Mouse (Mus musculus) hematopoietic stem cell, adult 5-6 weeks (primary cell): Measurements from ENCODE around the gene Slc2a4. TPM values are rescaled to one million over a fixed set of nuclear protein-coding genes. Genes with fewer than 3 reads are reported as not detected.
"Not testable (repeated sequence)": the region's sequence is repeated elsewhere in the genome, so short reads cannot be mapped to it uniquely, and the experiment has no call there.

Experiments used
- ATAC-seq, 2 experiments: fragments of 125-278 bp in 1 of 2; replicated peaks in 1 of 2; 2 replicates each; pipeline ENCODE4 v1.8.0; 2016 to 2017; ENCODE audit warnings: inconsistent platforms in 2 of 2, mild to moderate bottlenecking in 2 of 2, moderate number of reproducible peaks in 2 of 2, low read depth in 1 of 2, moderate TSS enrichment in 1 of 2; ENCODE audit not compliant: low FRiP score in 2 of 2, poor library complexity in 2 of 2, severe bottlenecking in 2 of 2, insufficient read depth in 1 of 2, low TSS enrichment in 1 of 2
- total RNA-seq: library from RNA; stranded (forward); fragments of 172-1452, 232-1000 nt; gene quantifications from 2 replicates; pipeline ENCODE4 v1.2.3, GENCODE M21; 2017

The Slc2a4 gene
- total RNA-seq, 1 experiment from 2014 or later: not detected

GRCm38 (mm10) chr11:69980196-69981140 lies 32.5 kb upstream of the Slc2a4 start:
- peak; percentile 91 to 96 for ATAC-seq

GRCm38 (mm10) chr11:69979827-69980195 lies 31.8 kb upstream of the Slc2a4 start:
- ATAC-seq: no peak

- no peak for ATAC-seq
Measured at GRCm38 (mm10) chr11:69976271-69976670, 28.3 kb upstream of the Slc2a4 start.

- no peak for ATAC-seq
Measured at GRCm38 (mm10) chr11:69974907-69975306, 26.9 kb upstream of the Slc2a4 start.

GRCm38 (mm10) chr11:69970775-69971174 lies 22.8 kb upstream of the Slc2a4 start:
- no peak for ATAC-seq

- no peak for ATAC-seq
Measured at GRCm38 (mm10) chr11:69970222-69970621, 22.2 kb upstream of the Slc2a4 start.

GRCm38 (mm10) chr11:69968793-69969192 lies 20.8 kb upstream of the Slc2a4 start:
- no peak for ATAC-seq

- ATAC-seq: no peak; a peak in 1 of 4 replicates
Measured at GRCm38 (mm10) chr11:69966860-69967517, 19.0 kb upstream of the Slc2a4 start.

- peak; percentile 36 to 40; a peak in 1 of 4 replicates for ATAC-seq
Measured at GRCm38 (mm10) chr11:69966006-69966859, 18.2 kb upstream of the Slc2a4 start.

- no peak for ATAC-seq
Measured at GRCm38 (mm10) chr11:69965271-69966005, 17.4 kb upstream of the Slc2a4 start.

- no peak for ATAC-seq
Measured at GRCm38 (mm10) chr11:69964650-69965270, 16.8 kb upstream of the Slc2a4 start, which contains the start of gene Cldn7. Gene Cldn7, plus strand, starts transcription at chr11:69964779.

- ATAC-seq: no peak
Measured at GRCm38 (mm10) chr11:69961841-69962240, 13.9 kb upstream of the Slc2a4 start.

GRCm38 (mm10) chr11:69960616-69961015 lies 12.6 kb upstream of the Slc2a4 start:
- ATAC-seq: no peak

- no peak for ATAC-seq
Measured at GRCm38 (mm10) chr11:69956218-69956617, 8.2 kb upstream of the Slc2a4 start.

- ATAC-seq: not testable (repeated sequence)
Measured at GRCm38 (mm10) chr11:69955618-69956017, 7.6 kb upstream of the Slc2a4 start.

GRCm38 (mm10) chr11:69953267-69953915 lies 5.4 kb upstream of the Slc2a4 start:
- ATAC-seq: no peak
